Mouse (Mus musculus): ENCODE results near the gene Edar. TPM values are rescaled to one million over a fixed set of nuclear protein-coding genes. Genes with fewer than 3 reads are reported as not detected.
A peak's percentile ranks its signal among the peaks of the same experiment; 100 is the strongest.
"Not testable (repeated sequence)": the region's sequence is repeated elsewhere in the genome, so short reads cannot be mapped to it uniquely, and the experiment has no call there.

Edar gene
- 0.33 TPM in 2 replicates for polyA plus RNA-seq (2015; fragmentation: Nextera tagmentation; extraction: Ambion mirVana)

GRCm38 (mm10) chr10:58675533-58675932, at the start of gene Edar:
Gene Edar, minus strand, starts transcription at chr10:58675654.
- Histone ChIP-seq H3K27me3 (replicated peaks) (no peaks in the 10 kb centered on the region; the same call in 1 of the 2 replicates), H3K4me3 (replicated peaks) (peak within 1 kb of the TSS; percentile 37), H3K27ac (no peak within 1 kb of the TSS), H3K9me3 (no peaks in the 10 kb centered on the region), H3K36me3 (no peaks in the 10 kb centered on the region), H3K4me2 (replicated peaks) (peak within 1 kb of the TSS; percentile 70), H3K4me1 (replicated peaks) (peaks cover 3% of the 10 kb centered on the region; the same call in 1 of the 2 replicates), H3K9ac (peak within 1 kb of the TSS; percentile 44; the same call in 1 of the 2 replicates)
- 2% methylated on average over 20 of the region's 20 CpGs for WGBS
- peak; percentile 95 for ATAC-seq

DNA sequence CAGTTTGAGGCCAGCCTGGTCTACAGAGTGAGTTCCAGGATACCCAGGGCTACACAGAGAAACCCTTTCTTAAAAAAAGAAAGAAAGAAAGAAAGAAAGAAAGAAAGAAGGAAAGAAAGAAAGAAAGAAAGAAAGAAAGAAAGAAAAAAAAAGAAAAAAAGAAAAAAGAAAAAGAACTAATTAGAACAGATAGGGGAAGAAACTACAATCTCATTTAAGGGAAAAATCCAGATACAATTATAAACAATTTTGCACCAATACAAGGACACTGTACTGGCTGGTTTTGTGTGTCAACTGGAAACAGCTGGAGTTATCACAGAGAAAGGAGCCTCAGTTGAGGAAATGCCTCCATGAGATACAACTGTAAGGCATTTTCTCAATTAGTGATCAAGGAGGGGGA, 42.7 kb upstream of the Edar start, which contains the start of gene Gm17542:
Gene Gm17542 (minus strand): TSS at position 101 of the 400 bp plus-strand sequence.
- not testable (repeated sequence) for H3K4me1 ChIP-seq (replicated peaks); H3K27ac ChIP-seq; H3K9ac ChIP-seq; H3K9me3 ChIP-seq; H3K27me3 ChIP-seq (replicated peaks); ATAC-seq; H3K36me3 ChIP-seq; H3K4me3 ChIP-seq (replicated peaks); H3K4me2 ChIP-seq (replicated peaks)

- no peak for ATAC-seq
- H3K4me1 ChIP-seq (replicated peaks) = no peaks in the 10 kb centered on the region
- H3K4me3 ChIP-seq (replicated peaks) = peak overlapping the region; percentile 17; the same call in 1 of the 2 replicates
- WGBS = 56% methylated on average over 3 of the region's 3 CpGs
- H3K27ac ChIP-seq = no peak overlapping the region
- H3K4me2 ChIP-seq (replicated peaks) = peak overlapping the region; percentile 54
- H3K36me3 ChIP-seq = no peaks in the 10 kb centered on the region
- no peaks in the 10 kb centered on the region for H3K9me3 ChIP-seq
- no peak overlapping the region for H3K9ac ChIP-seq
- no peaks in the 10 kb centered on the region for H3K27me3 ChIP-seq (replicated peaks)
Measured at GRCm38 (mm10) chr10:58714789-58715148, 39.3 kb upstream of the Edar start.

GRCm38 (mm10) chr10:58713855-58714788, 38.7 kb upstream of the Edar start:
- ATAC-seq = no peak
- 23% methylated on average over 24 of the region's 24 CpGs for WGBS

GRCm38 (mm10) chr10:58713225-58713624, 37.8 kb upstream of the Edar start:
- ATAC-seq = no peak
- no peak overlapping the region for H3K4me3 ChIP-seq (replicated peaks)
- H3K27me3 ChIP-seq (replicated peaks) = no peaks in the 10 kb centered on the region
- H3K9me3 ChIP-seq = no peaks in the 10 kb centered on the region
- 93% methylated on average over 7 of the region's 7 CpGs for WGBS
- no peaks in the 10 kb centered on the region for H3K36me3 ChIP-seq
- H3K27ac ChIP-seq = no peak overlapping the region
- H3K4me1 ChIP-seq (replicated peaks) = no peaks in the 10 kb centered on the region
- no peak overlapping the region for H3K9ac ChIP-seq
- no peak overlapping the region for H3K4me2 ChIP-seq (replicated peaks)

More at GRCm38 (mm10) chr10:58713855-58714788, 38.7 kb upstream of the Edar start:
- no peaks in the 10 kb centered on the region for H3K36me3 ChIP-seq
- no peaks in the 10 kb centered on the region for H3K9me3 ChIP-seq
- H3K4me2 ChIP-seq (replicated peaks) = peak overlapping the region; percentile 54
- H3K27ac ChIP-seq = no peak overlapping the region
- peak overlapping the region; percentile 17 for H3K4me3 ChIP-seq (replicated peaks)
- no peaks in the 10 kb centered on the region for H3K27me3 ChIP-seq (replicated peaks)
- no peak overlapping the region for H3K9ac ChIP-seq
- H3K4me1 ChIP-seq (replicated peaks) = no peaks in the 10 kb centered on the region

DNA sequence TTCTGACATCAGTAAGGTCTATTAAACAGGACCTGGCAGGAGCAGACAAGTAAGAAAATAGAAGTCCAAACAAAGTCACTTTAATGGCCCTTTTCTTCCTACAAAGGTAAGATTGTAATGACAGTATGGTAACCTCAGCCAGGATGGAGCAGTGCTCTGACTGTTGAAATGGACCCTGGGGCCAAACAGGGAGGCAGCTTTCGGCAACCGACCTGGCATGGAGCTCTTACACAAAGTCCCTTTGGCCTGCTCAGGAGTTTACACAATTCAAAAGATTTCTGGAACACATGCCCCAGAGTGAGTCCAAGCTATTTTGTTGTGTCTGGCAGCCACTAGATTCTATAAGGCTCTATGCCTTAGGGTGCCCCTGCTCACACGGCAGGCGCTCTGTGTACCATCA, 33.6 kb upstream of the Edar start:
- Histone ChIP-seq H3K27ac (no peak overlapping the region), H3K27me3 (replicated peaks) (no peaks in the 10 kb centered on the region), H3K4me3 (replicated peaks) (no peak overlapping the region), H3K4me1 (replicated peaks) (no peaks in the 10 kb centered on the region), H3K36me3 (no peaks in the 10 kb centered on the region), H3K9me3 (no peaks in the 10 kb centered on the region), H3K9ac (no peak overlapping the region), H3K4me2 (replicated peaks) (no peak overlapping the region)
- 80% methylated on average over 4 of the region's 4 CpGs for WGBS
- no peak for ATAC-seq

DNA sequence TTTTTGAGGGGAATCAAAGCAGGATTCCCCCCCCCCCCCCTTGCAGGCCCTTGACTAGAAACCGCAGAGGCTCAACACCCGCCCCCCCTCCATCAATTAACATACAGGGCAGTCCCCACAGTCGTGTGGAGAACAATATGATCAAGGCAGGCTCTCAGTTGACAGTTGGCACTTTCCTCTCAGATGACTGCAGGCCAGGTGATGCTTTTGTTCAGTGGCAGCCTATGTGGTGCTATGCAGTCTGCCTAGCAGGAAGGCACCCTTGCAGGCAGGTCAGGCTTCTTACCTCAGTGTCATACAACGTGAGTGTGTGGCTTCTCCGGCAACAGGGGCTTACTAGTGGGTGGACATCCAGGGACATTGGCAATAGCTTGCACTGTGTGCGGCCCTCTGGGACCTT, 25.1 kb upstream of the Edar start:
- no peak for ATAC-seq
- WGBS = 47% methylated on average over 6 of the region's 6 CpGs
- no peak overlapping the region for H3K4me2 ChIP-seq (replicated peaks)

GRCm38 (mm10) chr10:58700160-58700559, 24.7 kb upstream of the Edar start:
- Histone ChIP-seq H3K4me2 (replicated peaks) (no peak overlapping the region), H3K27me3 (replicated peaks) (no peaks in the 10 kb centered on the region), H3K36me3 (no peaks in the 10 kb centered on the region), H3K27ac (no peak overlapping the region), H3K9ac (no peak overlapping the region), H3K4me1 (replicated peaks) (no peaks in the 10 kb centered on the region), H3K4me3 (replicated peaks) (no peak overlapping the region), H3K9me3 (no peaks in the 10 kb centered on the region)
- no peak for ATAC-seq
- 30% methylated on average over 4 of the region's 4 CpGs for WGBS

More for the DNA sequence above, 25.1 kb upstream of the Edar start:
- no peaks in the 10 kb centered on the region for H3K4me1 ChIP-seq (replicated peaks)
- no peaks in the 10 kb centered on the region for H3K27me3 ChIP-seq (replicated peaks)
- no peaks in the 10 kb centered on the region for H3K36me3 ChIP-seq
- H3K9ac ChIP-seq = no peak overlapping the region
- no peak overlapping the region for H3K4me3 ChIP-seq (replicated peaks)
- H3K27ac ChIP-seq = no peak overlapping the region
- no peaks in the 10 kb centered on the region for H3K9me3 ChIP-seq

GRCm38 (mm10) chr10:58698955-58699354, 23.5 kb upstream of the Edar start:
- Histone ChIP-seq H3K9me3 (no peaks in the 10 kb centered on the region), H3K9ac (no peak overlapping the region), H3K4me3 (replicated peaks) (no peak overlapping the region), H3K4me2 (replicated peaks) (no peak overlapping the region), H3K4me1 (replicated peaks) (no peaks in the 10 kb centered on the region), H3K27me3 (replicated peaks) (no peaks in the 10 kb centered on the region), H3K36me3 (no peaks in the 10 kb centered on the region), H3K27ac (no peak overlapping the region)
- 75% methylated on average over 4 of the region's 4 CpGs for WGBS
- no peak for ATAC-seq

- no peak for ATAC-seq
- Histone ChIP-seq H3K9ac (no peak overlapping the region), H3K27ac (no peak overlapping the region), H3K4me3 (replicated peaks) (no peak overlapping the region), H3K36me3 (no peaks in the 10 kb centered on the region), H3K9me3 (no peaks in the 10 kb centered on the region), H3K4me1 (replicated peaks) (no peaks in the 10 kb centered on the region), H3K4me2 (replicated peaks) (no peak overlapping the region), H3K27me3 (replicated peaks) (no peaks in the 10 kb centered on the region)
- 81% methylated on average over 6 of the region's 7 CpGs for WGBS
Measured at GRCm38 (mm10) chr10:58691051-58691450, 15.6 kb upstream of the Edar start.

DNA sequence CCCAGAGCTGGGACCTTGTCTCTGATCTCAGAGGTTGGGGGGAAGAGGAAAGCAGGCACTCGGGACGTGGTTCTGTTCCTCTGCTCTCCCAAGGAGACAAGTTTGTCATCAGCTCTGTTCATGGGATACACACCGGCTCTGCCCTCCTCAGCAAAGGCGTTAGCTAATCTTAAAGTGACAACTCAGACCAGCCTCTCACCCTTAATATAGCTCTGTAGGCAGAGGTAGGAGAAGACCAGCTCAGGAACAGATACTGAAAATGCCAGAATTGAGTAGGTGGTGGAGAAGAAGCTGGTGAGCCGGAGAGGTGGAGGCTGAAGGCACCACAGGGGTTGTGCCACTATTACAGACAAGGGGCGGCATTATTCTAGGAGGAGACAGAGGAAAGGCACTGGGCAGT, 3.8 kb upstream of the Edar start:
- no peak overlapping the region for H3K9ac ChIP-seq
- H3K4me1 ChIP-seq (replicated peaks) = peaks cover 3% of the 10 kb centered on the region; the same call in 1 of the 2 replicates
- no peak overlapping the region for H3K4me3 ChIP-seq (replicated peaks)
- 80% methylated on average over 6 of the region's 6 CpGs for WGBS
- H3K9me3 ChIP-seq = no peaks in the 10 kb centered on the region
- no peak for ATAC-seq
- H3K36me3 ChIP-seq = no peaks in the 10 kb centered on the region
- H3K27me3 ChIP-seq (replicated peaks) = no peaks in the 10 kb centered on the region
- H3K4me2 ChIP-seq (replicated peaks) = no peak overlapping the region
- H3K27ac ChIP-seq = no peak overlapping the region

GRCm38 (mm10) chr10:58673278-58674061, 2.0 kb downstream of the Edar start:
- 0 out of 2 replicates have a peak, but pooled peaks have one; percentile 43 for ATAC-seq
- 35% methylated on average over 15 of the region's 15 CpGs for WGBS
- H3K27me3 ChIP-seq (replicated peaks) = no peaks in the 10 kb centered on the region; the same call in 1 of the 2 replicates
- H3K27ac ChIP-seq = no peak overlapping the region
- no peak overlapping the region for H3K4me3 ChIP-seq (replicated peaks)
- no peak overlapping the region; the same call in 1 of the 2 replicates for H3K4me2 ChIP-seq (replicated peaks)
- peaks cover 3% of the 10 kb centered on the region; the same call in 1 of the 2 replicates for H3K4me1 ChIP-seq (replicated peaks)
- H3K9ac ChIP-seq = no peak overlapping the region
- H3K36me3 ChIP-seq = no peaks in the 10 kb centered on the region
- no peaks in the 10 kb centered on the region for H3K9me3 ChIP-seq

Measured in intestine, embryonic 15.5 days (tissue).